Mouse (Mus musculus) forebrain, postnatal 0 days (tissue): Measurements from ENCODE around the gene Lag3. TPM values are rescaled to one million over a fixed set of nuclear protein-coding genes. Genes with fewer than 3 reads are reported as not detected.

Experiments
- ATAC-seq: fragments of 200-750 bp; cut with Nextera tagmentation; 2 replicates; pipeline ENCODE4 v1.8.0; 2017; ENCODE audit warnings: mild to moderate bottlenecking, moderate library complexity
- DNase-seq: peaks from one replicate; pipeline ENCODE4 v3.0.0-alpha.2; 2015
- H3K27ac ChIP-seq: fragments of 300-500 bp; sonication (generic); 2 replicates; pipeline ENCODE4 v1.5.1; 2014; ENCODE audit warnings: low read depth, mild to moderate bottlenecking, antibody characterized with exemption, low read length, moderate library complexity, mixed read lengths
- H3K27me3 ChIP-seq: fragments of 300-500 bp; sonication (generic); 2 replicates; pipeline ENCODE4 v1.6.1; 2014; ENCODE audit warnings: mild to moderate bottlenecking, low read length, mixed read lengths; ENCODE audit not compliant: insufficient read depth
- H3K36me3 ChIP-seq: fragments of 300-500 bp; sonication (generic); 2 replicates; pipeline ENCODE4 v1.6.1; 2014; ENCODE audit warnings: mild to moderate bottlenecking, moderate library complexity; ENCODE audit not compliant: insufficient read depth
- H3K4me1 ChIP-seq: fragments of 300-500 bp; sonication (generic); 2 replicates; pipeline ENCODE4 v1.6.1; 2014; ENCODE audit warnings: antibody characterized with exemption; ENCODE audit not compliant: insufficient read depth
- H3K4me2 ChIP-seq: fragments of 300-500 bp; sonication (generic); 2 replicates; pipeline ENCODE4 v1.6.1; 2014; ENCODE audit warnings: low read depth, mild to moderate bottlenecking, moderate library complexity
- H3K4me3 ChIP-seq: fragments of 300-500 bp; sonication (generic); 2 replicates; pipeline ENCODE4 v1.5.1; 2014; ENCODE audit warnings: low read depth, low read length, mixed read lengths
- H3K9ac ChIP-seq: fragments of 300-500 bp; sonication (generic); 2 replicates; pipeline ENCODE4 v1.6.1; 2014; ENCODE audit warnings: mild to moderate bottlenecking
- H3K9me3 ChIP-seq: fragments of 300-500 bp; sonication (generic); 2 replicates; pipeline ENCODE4 v1.6.1; 2016; ENCODE audit warnings: low read length
- CTCF ChIP-seq: sonication (generic); IDR thresholded peaks from 2 replicates; pipeline ENCODE4 v1.5.1; 2016; ENCODE audit warnings: antibody characterized with exemption, control low read depth, low read depth
- WGBS: fragments of 180-500 bp; shearing (Covaris S2); extraction: QIAGEN DNeasy Blood & Tissue Kit; methylation state at CpG from one replicate; pipeline ENCODE4 v1.1.7; 2014; 5-methylcytosine and 5-hydroxymethylcytosine counted together
- polyA plus RNA-seq: library from polyadenylated mRNA; unstranded; fragments of >200 nt; fragmentation: Nextera tagmentation; extraction: Ambion mirVana; gene quantifications from 2 replicates; pipeline ENCODE4 v1.2.1, GENCODE M21; 2015
- total RNA-seq: library from RNA; depleted of rRNA; stranded (reverse); fragments of >200 nt; gene quantifications from 2 replicates; pipeline ENCODE4 v1.2.3, GENCODE M21; 2014

The Lag3 gene
- total and polyA plus RNA-seq, 2 experiments from 2014 or later = 1.9 to 3.9 TPM

DNA sequence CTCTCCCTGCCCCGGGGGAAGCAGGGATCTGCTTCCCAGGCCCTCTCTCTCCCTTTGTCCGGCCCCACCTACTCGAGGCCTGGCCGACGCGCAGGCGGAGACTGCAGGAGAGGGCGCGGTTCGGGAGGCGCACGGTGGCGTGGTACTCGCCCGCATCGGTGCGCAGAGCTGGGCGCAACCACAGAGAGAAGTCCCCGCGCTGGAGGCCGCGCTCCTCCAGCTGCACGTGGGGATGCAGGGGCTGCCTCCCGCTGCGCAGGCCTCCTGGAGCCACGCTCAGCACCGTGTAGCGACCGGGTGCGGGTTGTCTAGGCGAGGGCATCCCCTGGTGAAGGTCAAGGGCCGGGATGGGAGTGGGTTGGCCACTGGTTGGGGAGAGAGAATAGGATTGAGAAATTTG, 1.5 kb downstream of the Lag3 start:
- no peaks in the 10 kb centered on the region for H3K27me3 ChIP-seq
- H3K9ac ChIP-seq = peak overlapping the region; percentile 25; the same call in 1 of the 2 replicates
- peaks cover 23% of the 10 kb centered on the region for H3K36me3 ChIP-seq
- DNase-seq = no peak
- ATAC-seq = peak; percentile 30; the same call in 1 of the 2 replicates
- no peaks in the 10 kb centered on the region for H3K9me3 ChIP-seq
- WGBS = 8% methylated on average over 32 of the region's 32 CpGs
- no peak for TF ChIP-seq CTCF
- H3K27ac ChIP-seq = no peak overlapping the region
- H3K4me3 ChIP-seq = no peak overlapping the region
- H3K4me2 ChIP-seq = peak overlapping the region; percentile 19; the same call in 1 of the 2 replicates
- no peaks in the 10 kb centered on the region; the same call in 1 of the 2 replicates for H3K4me1 ChIP-seq

DNA sequence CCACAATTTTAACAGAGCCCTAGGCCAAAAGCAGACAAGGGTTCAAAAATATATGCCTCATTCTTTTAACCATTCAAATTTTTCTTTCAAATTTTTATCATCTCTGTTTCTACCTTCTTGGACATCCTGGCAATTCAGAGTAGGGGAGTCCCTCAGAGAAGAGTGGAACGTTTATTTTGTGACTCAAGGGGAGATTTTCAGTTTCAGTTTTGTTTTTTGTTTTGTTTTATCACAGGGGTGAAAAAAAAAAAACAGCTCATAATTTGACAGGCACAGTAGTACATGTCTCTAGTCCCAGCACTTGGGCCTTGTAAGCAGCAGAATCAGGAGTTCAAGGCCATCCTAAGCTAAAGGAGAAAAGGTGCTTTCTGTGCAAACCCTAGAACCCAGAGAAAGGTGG, 3.7 kb downstream of the Lag3 start:
- no peaks in the 10 kb centered on the region for H3K27me3 ChIP-seq
- H3K4me2 ChIP-seq = no peak overlapping the region
- H3K9me3 ChIP-seq = no peaks in the 10 kb centered on the region
- no peak overlapping the region for H3K9ac ChIP-seq
- WGBS = 79% methylated on average over 1 of the region's 1 CpGs
- H3K4me3 ChIP-seq = no peak overlapping the region
- ATAC-seq (no peak), DNase-seq (no peak)
- H3K27ac ChIP-seq = no peak overlapping the region
- peaks cover 11% of the 10 kb centered on the region for H3K4me1 ChIP-seq
- no peak for TF ChIP-seq CTCF
- peaks cover 4% of the 10 kb centered on the region for H3K36me3 ChIP-seq

DNA sequence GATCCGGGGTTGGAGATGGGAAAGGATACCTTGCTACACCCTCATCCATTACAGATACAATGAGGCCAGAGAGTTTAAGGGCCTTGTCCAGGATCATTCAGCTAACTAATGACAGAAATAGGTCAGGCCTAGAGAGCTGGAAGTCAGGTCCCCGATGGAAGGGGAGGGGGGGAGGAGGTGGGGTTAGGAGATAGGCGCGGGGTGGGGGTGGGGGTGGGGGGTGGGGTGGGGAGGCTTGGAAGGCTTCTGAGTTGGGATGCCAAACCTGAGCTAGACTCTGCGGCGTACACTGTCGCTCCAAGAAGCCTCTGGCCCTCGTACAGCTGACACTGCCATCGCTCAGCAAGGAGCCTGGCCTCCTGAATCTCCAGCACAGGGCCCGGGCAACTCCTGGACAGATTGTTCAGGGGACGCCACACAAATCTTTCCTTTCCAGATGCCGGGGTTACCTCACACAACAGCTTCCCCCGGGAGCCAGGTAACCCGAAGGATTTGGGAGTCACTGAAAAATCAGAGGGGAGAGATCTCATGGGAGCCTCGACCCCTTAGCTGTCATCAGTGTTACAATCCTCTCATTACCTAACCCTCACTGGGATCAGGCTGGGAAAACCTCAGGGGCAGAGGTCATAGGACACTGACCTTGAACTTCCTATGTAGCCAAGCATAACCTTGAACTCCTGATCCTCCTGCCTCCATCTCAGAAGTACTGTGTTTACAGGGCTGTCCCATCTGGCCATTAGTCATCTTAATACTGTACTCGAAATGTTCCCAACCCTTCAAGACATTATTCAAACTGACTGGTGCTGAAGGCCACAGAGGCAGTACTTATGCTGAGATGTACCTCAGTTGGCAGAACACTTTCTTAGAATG, 6.3 kb downstream of the Lag3 start:
- H3K9me3 ChIP-seq = no peaks in the 10 kb centered on the region
- H3K4me1 ChIP-seq = peaks cover 11% of the 10 kb centered on the region
- peak overlapping the region; percentile 99 for H3K27ac ChIP-seq
- H3K4me3 ChIP-seq = peak overlapping the region; percentile 40
- no peaks in the 10 kb centered on the region for H3K36me3 ChIP-seq
- ATAC-seq (no peak), DNase-seq (no peak)
- no peaks in the 10 kb centered on the region for H3K27me3 ChIP-seq
- 31% methylated on average over 14 of the region's 16 CpGs for WGBS
- peak overlapping the region; percentile 74 for H3K9ac ChIP-seq
- TF ChIP-seq CTCF = no peak
- H3K4me2 ChIP-seq = peak overlapping the region; percentile 78

DNA sequence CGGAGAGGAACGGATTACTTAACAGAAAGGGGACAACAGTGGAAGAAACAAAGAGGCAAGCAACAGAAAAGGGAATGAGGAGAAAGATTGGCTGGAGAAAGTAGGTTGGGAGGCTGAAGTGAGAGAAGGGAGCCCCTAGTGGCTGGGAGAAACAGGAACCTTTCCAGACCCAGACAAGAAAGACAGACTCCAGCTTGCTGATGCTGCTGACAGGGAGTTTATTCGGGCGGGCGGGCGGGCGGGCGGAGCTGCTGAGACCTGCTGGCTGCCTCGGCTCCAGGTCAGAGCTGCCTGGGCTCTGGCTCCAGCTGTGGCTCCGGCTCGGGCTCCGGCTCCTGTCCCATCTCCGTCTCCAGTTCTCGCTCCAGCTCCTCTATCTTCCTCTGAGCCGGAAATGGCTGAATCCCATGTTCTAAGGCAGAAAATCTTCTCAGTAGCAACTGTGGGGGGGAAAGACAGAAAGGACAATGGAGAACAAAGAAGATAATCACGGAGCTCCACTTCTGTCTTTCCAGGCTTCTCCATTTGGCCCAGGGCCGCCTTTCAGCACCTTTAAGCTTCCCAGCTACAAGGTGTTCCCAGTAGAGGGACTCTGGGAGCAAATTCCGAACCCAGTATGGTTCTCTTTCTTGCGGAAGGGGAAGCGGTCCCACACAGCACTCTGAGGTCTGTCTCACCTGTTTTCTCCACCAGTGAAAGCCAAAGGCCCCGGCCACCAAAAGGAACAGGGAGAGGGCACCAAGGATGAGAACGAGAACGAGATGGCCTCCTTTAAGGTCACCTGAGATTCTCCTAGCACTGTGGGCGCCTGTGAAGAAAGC, 7.1 kb downstream of the Lag3 start:
- 6% methylated on average over 24 of the region's 24 CpGs for WGBS
- H3K4me1 ChIP-seq = peaks cover 11% of the 10 kb centered on the region
- no peaks in the 10 kb centered on the region for H3K9me3 ChIP-seq
- H3K27ac ChIP-seq = peak overlapping the region; percentile 99
- DNase-seq = peak; percentile 89
- H3K4me3 ChIP-seq = peak overlapping the region; percentile 40
- H3K4me2 ChIP-seq = peak overlapping the region; percentile 78
- peak; percentile 88 for ATAC-seq
- peak overlapping the region; percentile 74 for H3K9ac ChIP-seq
- H3K36me3 ChIP-seq = no peaks in the 10 kb centered on the region
- peak; percentile 77 for TF ChIP-seq CTCF
- no peaks in the 10 kb centered on the region for H3K27me3 ChIP-seq

DNA sequence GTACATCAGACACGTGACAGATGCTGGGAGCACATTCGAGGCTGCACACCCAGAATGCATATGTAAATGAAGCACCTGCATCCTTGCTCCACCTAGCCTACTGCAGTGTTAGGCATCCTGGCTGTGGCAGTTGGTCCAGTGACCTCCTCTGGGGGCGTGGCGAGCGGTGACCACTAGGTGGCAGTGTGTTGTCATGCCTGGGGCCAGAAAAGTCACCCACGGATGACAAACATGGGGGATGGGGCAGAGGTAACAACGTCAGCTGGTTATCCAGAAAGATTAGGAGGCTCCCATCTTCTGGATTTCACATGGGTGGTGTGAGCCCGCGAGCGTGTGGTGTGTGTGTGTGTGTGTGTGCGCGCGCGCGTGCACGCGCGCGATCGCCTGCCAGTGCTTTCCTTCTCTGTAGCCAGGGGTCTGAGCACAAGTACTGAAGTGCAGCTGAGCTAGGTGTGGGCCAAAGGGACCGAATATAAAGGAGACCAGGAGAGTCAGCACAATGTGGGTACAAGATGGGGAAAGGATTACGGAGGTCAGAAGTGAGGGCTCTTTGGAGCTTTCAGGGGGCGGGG, 7.8 kb downstream of the Lag3 start:
- peak overlapping the region; percentile 78 for H3K4me2 ChIP-seq
- peak overlapping the region; percentile 74 for H3K9ac ChIP-seq
- no peaks in the 10 kb centered on the region for H3K36me3 ChIP-seq
- TF ChIP-seq CTCF = peak; percentile 98
- peak overlapping the region; percentile 99 for H3K27ac ChIP-seq
- DNase-seq (peak; percentile 91), ATAC-seq (peak; percentile 88)
- H3K4me3 ChIP-seq = peak overlapping the region; percentile 40
- WGBS = 1% methylated on average over 23 of the region's 23 CpGs
- H3K9me3 ChIP-seq = no peaks in the 10 kb centered on the region
- H3K4me1 ChIP-seq = peaks cover 11% of the 10 kb centered on the region
- H3K27me3 ChIP-seq = no peaks in the 10 kb centered on the region

DNA sequence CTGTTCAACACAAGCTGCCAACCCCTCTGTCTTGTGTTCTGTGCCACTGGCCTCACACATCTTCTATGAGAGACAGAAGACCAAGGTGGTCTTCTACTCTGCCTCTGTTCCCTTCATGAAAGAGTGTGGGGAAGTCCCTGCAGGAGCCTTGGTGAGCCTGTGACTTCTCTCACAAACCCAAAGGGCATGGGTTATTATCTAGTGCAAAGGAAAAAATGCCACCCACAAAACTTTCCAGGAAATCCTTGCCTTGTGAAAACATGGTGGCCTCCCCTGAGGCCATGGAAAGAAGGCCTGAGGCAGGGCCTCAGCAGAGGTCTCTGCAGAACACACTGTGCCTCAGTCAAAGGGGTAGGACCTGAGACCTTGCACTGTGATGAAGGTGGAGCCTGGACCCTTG, 9.7 kb downstream of the Lag3 start:
- Histone ChIP-seq H3K4me2 (no peak overlapping the region), H3K9ac (no peak overlapping the region), H3K4me1 (peaks cover 11% of the 10 kb centered on the region), H3K9me3 (no peaks in the 10 kb centered on the region), H3K4me3 (no peak overlapping the region), H3K27ac (no peak overlapping the region), H3K27me3 (no peaks in the 10 kb centered on the region), H3K36me3 (no peaks in the 10 kb centered on the region)
- DNase-seq = no peak
- TF ChIP-seq CTCF = no peak
- ATAC-seq = no peak
